Mouse (Mus musculus): ENCODE measurements around the gene Det1.

Det1 gene

DNA sequence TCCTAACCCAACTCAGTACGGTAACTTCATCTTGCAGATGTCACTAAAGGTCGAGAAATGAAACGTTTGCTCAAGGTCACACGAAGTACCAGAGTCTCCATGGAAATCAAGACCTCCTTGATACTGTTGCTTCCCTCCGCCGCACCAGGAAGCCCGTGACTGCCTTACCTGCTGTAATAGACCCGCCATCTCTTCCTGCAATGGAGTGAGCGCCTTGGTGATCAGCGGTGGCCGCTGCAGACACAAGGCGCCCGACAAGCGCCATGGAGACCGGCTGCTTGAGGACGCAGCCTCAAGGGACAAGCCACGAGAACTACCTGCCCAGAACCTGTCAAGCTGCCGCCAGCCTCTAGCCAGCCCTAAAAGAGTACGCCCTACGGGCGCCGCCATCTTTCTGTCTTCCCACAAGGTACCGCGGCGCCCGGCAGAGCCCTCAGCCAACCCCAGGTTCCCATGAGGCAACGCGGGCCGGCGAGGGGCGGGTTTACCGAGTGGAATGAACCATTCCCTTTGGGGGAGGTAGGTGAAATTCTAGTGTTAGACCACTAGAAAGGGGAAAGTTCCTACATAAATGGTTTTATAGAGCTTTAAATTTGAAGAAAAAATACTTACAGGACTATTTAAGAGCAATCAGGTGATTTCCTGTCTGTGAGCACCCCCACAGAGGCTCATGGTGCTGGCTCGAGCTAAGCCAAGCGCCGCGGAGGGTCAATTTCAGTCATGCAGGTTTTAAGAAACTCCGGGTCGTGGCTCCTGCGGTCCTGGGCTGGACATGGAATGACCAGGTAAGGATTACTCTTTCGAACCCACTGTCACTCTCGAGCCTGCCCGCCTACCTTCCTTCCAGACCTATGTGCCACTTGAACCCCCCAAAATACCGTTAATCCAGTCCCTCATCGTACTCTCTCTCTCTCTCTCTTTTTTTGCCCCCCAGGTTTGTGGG, 64.2 kb downstream of the Det1 start, which contains the start of the genes Mrps11 and Mrpl46:
Mrps11 (plus strand) TSS at position 481 of the 943 bp plus-strand sequence.
Mrpl46 (minus strand) TSS at position 893 of the 943 bp plus-strand sequence.
- DNase-seq (ENCODE audit: low spot score in 2 of 2), result peak; percentile 72 to 83

DNA sequence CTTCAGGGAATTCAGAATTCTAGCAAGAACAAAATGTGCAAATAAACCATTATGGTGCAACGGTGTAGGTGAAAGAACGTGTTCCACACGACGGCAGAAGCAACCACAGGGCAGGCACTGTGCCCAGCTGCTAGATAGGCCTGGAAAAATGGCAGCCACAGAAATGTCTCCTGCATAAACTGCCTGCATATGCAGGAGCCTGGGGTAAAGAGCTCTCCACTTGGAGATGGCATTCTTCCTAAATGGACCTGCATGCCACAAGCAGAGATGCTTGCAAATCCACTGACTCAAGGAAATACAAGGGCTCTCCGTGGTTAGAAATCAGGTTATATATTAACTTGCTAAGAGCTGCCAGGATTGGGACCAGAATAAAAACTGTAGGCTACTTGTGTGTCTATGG, 68.3 kb downstream of the Det1 start:
- DNase-seq (ENCODE audit: low spot score in 2 of 2), result no peak

Data from frontal cortex, postnatal 14 days (tissue).